Mouse (Mus musculus) G1E (cell line): Measurements from ENCODE around the gene Ccdc88b.

Source experiments
- CTCF ChIP-seq: IDR thresholded peaks from 2 replicates; pipeline ENCODE4 v1.5.1; 2012; ENCODE audit warnings: low read depth, low read length, inconsistent platforms, mixed read lengths
- GATA1 ChIP-seq: IDR thresholded peaks from 2 replicates; pipeline ENCODE4 v1.6.1; 2012; ENCODE audit warnings: borderline replicate concordance, low read length, inconsistent platforms, mixed read lengths
- GATA2 ChIP-seq: IDR thresholded peaks from 2 replicates; pipeline ENCODE4 v1.6.1; 2012; ENCODE audit warnings: low read depth, low read length, inconsistent platforms, borderline replicate concordance

DNA sequence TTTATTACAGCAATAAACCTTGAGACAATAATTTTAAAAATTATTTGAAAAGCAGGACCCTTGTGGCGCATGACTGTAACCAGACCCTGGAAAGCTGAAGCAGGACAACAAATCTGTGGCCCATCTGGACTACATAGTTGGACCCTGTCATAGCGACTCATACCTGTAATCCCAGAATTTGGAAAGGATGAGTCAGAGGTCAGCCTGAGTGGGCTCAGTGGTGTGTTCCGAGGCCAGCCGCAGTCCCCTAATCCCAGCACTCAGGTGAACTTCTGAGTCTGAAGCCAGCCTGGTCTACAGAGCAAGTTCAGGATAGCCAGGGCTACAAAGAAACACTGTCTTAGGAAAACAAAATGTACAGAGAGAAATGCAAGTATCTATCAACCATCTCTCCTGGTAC, 3.4 kb upstream of the Ccdc88b start:
- TF ChIP-seq CTCF (no peak), GATA2 (no peak), GATA1 (no peak)
